Mouse (Mus musculus) liver, embryonic 11.5 days (tissue): ENCODE measurements around the gene Fam162b. TPM values are rescaled to one million over a fixed set of nuclear protein-coding genes. Genes with fewer than 3 reads are reported as not detected.

Source experiments
- ATAC-seq: fragments of 200-750 bp; cut with Nextera tagmentation; replicated peaks from 2 replicates; pipeline ENCODE4 v1.8.0; 2017; ENCODE audit warnings: moderate number of reproducible peaks, mild to moderate bottlenecking, moderate TSS enrichment, moderate library complexity; ENCODE audit not compliant: low FRiP score
- DNase-seq: peaks from one replicate; pipeline ENCODE4 v3.0.0-alpha.2; 2017; ENCODE audit warnings: low spot score
- H3K27ac ChIP-seq: fragments of 300-500 bp; sonication (generic); 2 replicates; pipeline ENCODE4 v1.5.1; 2014; ENCODE audit warnings: mild to moderate bottlenecking, low read depth, low read length, control low read depth
- H3K27me3 ChIP-seq: fragments of 300-500 bp; sonication (generic); replicated peaks from 2 replicates; pipeline ENCODE4 v1.6.1; 2014; ENCODE audit warnings: low read length, mixed read lengths; ENCODE audit not compliant: control insufficient read depth, insufficient read depth
- H3K36me3 ChIP-seq: fragments of 300-500 bp; sonication (generic); 2 replicates; pipeline ENCODE4 v1.6.1; 2014; ENCODE audit warnings: mild to moderate bottlenecking, low read length, moderate library complexity, mixed read lengths; ENCODE audit not compliant: control insufficient read depth, insufficient read depth
- H3K4me1 ChIP-seq: fragments of 300-500 bp; sonication (generic); replicated peaks from 2 replicates; pipeline ENCODE4 v1.6.1; 2014; ENCODE audit warnings: low read length, mixed read lengths; ENCODE audit not compliant: control insufficient read depth, insufficient read depth
- H3K4me2 ChIP-seq: fragments of 300-500 bp; sonication (generic); 2 replicates; pipeline ENCODE4 v1.6.1; 2014; ENCODE audit warnings: mild to moderate bottlenecking, control low read depth, moderate library complexity
- H3K4me3 ChIP-seq: fragments of 300-500 bp; sonication (generic); 2 replicates; pipeline ENCODE4 v1.5.1; 2014; ENCODE audit warnings: low read depth, low read length, control low read depth
- H3K9ac ChIP-seq: fragments of 300-500 bp; sonication (generic); 2 replicates; pipeline ENCODE4 v1.6.1; 2014; ENCODE audit warnings: low read depth, low read length, control low read depth
- H3K9me3 ChIP-seq: fragments of 300-500 bp; sonication (generic); 2 replicates; pipeline ENCODE4 v1.6.1; 2016; ENCODE audit warnings: low read length, inconsistent platforms, mixed read lengths; ENCODE audit not compliant: control insufficient read depth
- WGBS: fragments of 180-500 bp; shearing (Covaris S2); extraction: QIAGEN DNeasy Blood & Tissue Kit; methylation state at CpG from one replicate; pipeline ENCODE4 v1.1.7; 2014; 5-methylcytosine and 5-hydroxymethylcytosine counted together
- polyA plus RNA-seq: library from polyadenylated mRNA; unstranded; fragments of >200 nt; fragmentation: Nextera tagmentation; extraction: Ambion mirVana; gene quantifications from 2 replicates; pipeline ENCODE4 v1.2.1, GENCODE M21; 2014

Gene Fam162b
- polyA plus RNA-seq, 1 experiment from 2014 or later, result 1.2 TPM

GRCm38 (mm10) chr10:51609741-51610425 is 19.6 kb upstream of the Fam162b start:
- Histone ChIP-seq H3K4me1 (no peaks in the 10 kb centered on the region), H3K36me3 (no peaks in the 10 kb centered on the region), H3K9me3 (no peaks in the 10 kb centered on the region), H3K9ac (no peak overlapping the region), H3K27ac (no peak overlapping the region), H3K4me2 (no peak overlapping the region), H3K4me3 (no peak overlapping the region), H3K27me3 (no peaks in the 10 kb centered on the region)
- no peak for ATAC-seq
- DNase-seq, result no peak
- WGBS, result 65% methylated on average over 4 of the region's 4 CpGs

DNA sequence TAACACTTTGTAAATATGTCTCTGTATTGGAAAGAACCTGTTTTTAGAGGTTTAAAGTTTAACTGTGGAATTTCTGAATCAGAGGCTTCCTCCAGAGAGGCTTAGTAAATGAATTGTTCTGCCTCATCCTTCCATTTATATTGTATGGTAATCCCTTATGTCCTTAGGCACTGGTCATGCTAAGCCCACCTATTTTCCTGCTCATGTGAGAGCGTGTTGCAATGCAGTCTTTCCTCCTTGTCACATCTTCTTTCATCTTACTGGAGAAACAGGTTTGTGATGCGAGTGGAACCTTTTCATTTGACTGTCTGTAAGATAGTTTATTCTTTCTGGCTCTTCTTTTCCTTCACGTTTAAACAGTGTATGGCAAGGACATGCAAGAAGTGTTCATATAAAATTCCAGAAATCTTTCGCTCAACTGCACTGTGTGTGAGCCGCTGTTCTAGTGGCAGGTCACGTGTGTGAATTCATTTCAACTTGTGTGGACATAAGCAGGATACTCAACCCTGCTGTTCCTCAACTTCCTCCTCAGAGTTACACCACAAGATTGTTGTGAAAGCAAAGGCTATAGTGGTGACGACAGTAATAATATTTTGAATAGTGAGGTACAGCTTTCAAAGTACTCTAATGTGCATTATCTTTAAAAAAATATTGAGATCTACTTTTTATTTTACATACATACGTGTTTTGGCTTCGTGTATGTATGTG is 6.8 kb upstream of the Fam162b start:
- ATAC-seq (no peak), DNase-seq (no peak)
- no peak overlapping the region for H3K4me2 ChIP-seq
- H3K4me1 ChIP-seq, result no peaks in the 10 kb centered on the region
- no peaks in the 10 kb centered on the region for H3K27me3 ChIP-seq
- WGBS, result 77% methylated on average over 9 of the region's 9 CpGs
- no peak overlapping the region for H3K4me3 ChIP-seq
- H3K27ac ChIP-seq, result no peak overlapping the region
- H3K36me3 ChIP-seq, result no peaks in the 10 kb centered on the region
- H3K9ac ChIP-seq, result no peak overlapping the region
- no peaks in the 10 kb centered on the region for H3K9me3 ChIP-seq

DNA sequence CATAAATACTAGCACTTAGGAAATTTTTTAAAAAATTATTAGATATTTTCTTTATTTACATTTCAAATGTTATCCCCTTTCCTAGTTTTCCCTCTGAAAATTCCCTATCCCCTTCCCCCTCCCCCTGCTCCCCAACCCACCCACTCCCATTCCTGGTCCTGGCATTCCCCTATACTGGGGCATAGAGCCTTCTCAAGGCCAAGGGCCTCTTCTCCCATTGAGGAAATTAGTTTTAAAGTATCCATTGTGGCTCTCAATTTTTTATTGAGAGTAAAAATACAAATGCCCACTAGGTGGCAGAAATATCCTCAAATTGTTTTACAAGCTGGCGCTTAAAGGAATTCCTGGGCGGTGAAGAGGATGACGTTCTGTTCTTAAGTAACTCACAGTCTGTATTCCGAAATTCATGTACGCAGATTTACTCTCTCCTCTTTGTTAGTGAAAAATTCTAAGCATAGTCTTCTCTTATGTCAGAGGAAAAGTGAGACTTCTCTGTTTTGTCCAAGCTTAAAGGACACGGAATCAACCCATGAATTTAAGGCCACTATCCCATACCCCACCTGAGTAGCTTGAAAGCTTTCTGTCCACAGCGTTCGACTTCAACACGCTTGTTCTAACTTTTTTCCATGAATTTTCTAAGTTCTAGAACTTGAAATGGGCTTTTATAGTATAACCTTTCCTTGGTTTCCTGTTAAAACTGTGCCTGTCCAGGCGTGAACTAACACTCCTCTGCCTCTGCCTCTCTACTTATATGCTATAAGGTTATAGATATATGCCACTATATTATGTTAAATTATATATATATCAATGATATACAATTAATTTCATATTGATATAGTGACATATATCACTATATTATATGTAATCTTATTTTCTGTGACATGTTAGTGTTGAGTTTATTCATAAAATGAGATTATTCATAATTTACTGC is 4.9 kb upstream of the Fam162b start:
- Histone ChIP-seq H3K4me3 (no peak overlapping the region), H3K4me2 (no peak overlapping the region), H3K9ac (no peak overlapping the region), H3K27ac (no peak overlapping the region), H3K27me3 (peaks cover 2% of the 10 kb centered on the region), H3K4me1 (no peaks in the 10 kb centered on the region), H3K9me3 (no peaks in the 10 kb centered on the region), H3K36me3 (no peaks in the 10 kb centered on the region)
- ATAC-seq, result no peak
- DNase-seq, result no peak
- 48% methylated on average over 10 of the region's 10 CpGs for WGBS

GRCm38 (mm10) chr10:51591574-51591973 is 1.3 kb upstream of the Fam162b start:
- ATAC-seq (no peak), DNase-seq (no peak)
- Histone ChIP-seq H3K27me3 (peaks cover 6% of the 10 kb centered on the region), H3K4me3 (no peak overlapping the region), H3K27ac (no peak overlapping the region), H3K9me3 (no peaks in the 10 kb centered on the region), H3K4me2 (no peak overlapping the region), H3K9ac (no peak overlapping the region), H3K36me3 (no peaks in the 10 kb centered on the region), H3K4me1 (no peaks in the 10 kb centered on the region)
- 75% methylated on average over 2 of the region's 2 CpGs for WGBS

DNA sequence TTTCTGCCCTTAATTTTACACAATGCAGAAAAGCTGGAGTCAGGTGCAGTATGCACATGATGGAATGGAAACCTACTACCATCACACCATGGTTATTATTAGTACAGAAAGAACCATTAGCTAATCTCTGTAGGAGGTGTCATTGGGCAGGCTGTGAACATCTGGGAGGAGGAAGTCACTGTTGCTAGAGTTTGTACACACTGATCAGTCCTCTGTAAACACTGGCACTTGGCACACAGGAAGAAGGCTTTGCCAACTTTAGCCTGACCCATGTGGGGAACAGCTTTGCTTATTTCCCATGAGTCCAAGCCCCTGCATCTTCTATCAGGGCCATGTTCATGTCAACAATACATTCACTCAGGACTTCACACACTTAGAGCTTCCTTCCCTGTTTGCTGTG is 5.4 kb downstream of the Fam162b start:
- no peak overlapping the region for H3K4me3 ChIP-seq
- peaks cover under 1% of the 10 kb centered on the region; the same call in 1 of the 2 replicates for H3K27me3 ChIP-seq
- DNase-seq (no peak), ATAC-seq (no peak)
- no peak overlapping the region for H3K4me2 ChIP-seq
- H3K36me3 ChIP-seq, result no peaks in the 10 kb centered on the region
- H3K27ac ChIP-seq, result no peak overlapping the region
- no peak overlapping the region for H3K9ac ChIP-seq
- no peaks in the 10 kb centered on the region for H3K9me3 ChIP-seq
- H3K4me1 ChIP-seq, result no peaks in the 10 kb centered on the region

DNA sequence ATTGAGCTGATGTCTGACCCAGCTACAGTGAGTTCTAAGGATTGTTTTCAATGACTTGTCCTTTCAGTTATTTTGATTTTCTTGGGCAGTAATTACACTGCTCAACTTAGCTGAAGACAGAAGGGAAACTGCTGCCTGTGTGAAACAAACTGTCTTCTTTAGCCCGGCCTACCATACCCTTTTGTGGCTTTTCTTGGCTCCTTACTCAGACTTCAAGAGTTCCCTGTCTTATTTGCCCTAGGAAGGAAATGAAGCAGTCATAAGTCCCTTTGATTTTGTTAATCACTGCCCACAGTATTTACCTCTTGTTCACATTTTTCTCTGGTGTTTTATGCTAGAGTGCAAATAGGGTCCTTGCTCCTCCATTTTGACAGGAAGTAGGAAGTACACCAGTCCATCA is 5.9 kb downstream of the Fam162b start:
- no peak overlapping the region for H3K4me3 ChIP-seq
- WGBS, result 48% methylated on average over 1 of the region's 1 CpGs
- no peak overlapping the region for H3K4me2 ChIP-seq
- H3K4me1 ChIP-seq, result no peaks in the 10 kb centered on the region
- H3K27ac ChIP-seq, result no peak overlapping the region
- no peak for ATAC-seq
- no peak overlapping the region for H3K9ac ChIP-seq
- H3K9me3 ChIP-seq, result no peaks in the 10 kb centered on the region
- DNase-seq, result no peak
- no peaks in the 10 kb centered on the region for H3K27me3 ChIP-seq
- no peaks in the 10 kb centered on the region for H3K36me3 ChIP-seq

- Histone ChIP-seq H3K9me3 (no peaks in the 10 kb centered on the region), H3K4me2 (no peak overlapping the region), H3K4me1 (no peaks in the 10 kb centered on the region), H3K27ac (no peak overlapping the region), H3K9ac (no peak overlapping the region), H3K27me3 (no peaks in the 10 kb centered on the region), H3K36me3 (no peaks in the 10 kb centered on the region), H3K4me3 (no peak overlapping the region)
- ATAC-seq (no peak), DNase-seq (no peak)
- 60% methylated on average over 9 of the region's 9 CpGs for WGBS
Measured at GRCm38 (mm10) chr10:51571225-51571996, 18.9 kb downstream of the Fam162b start.

DNA sequence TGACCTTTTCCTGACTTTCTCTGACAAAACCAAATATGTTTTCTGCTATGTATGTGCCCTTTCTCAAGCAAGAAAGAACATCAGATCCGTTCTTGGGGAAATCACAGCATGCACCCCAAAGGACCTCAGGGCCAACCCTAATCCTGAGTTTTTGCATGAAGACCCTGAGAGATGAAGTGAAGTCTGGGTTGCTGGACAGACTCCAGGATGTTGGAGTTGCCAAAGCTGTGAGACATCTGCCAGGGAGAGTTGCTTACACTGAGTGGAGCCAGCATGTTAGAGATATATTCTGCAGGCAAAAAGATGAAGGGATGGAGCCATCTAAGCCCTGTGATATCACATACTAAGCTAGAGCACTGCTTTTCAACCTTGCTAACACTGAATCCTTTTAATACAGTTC is 34.3 kb downstream of the Fam162b start:
- Histone ChIP-seq H3K4me3 (no peak overlapping the region), H3K9me3 (no peaks in the 10 kb centered on the region), H3K27ac (no peak overlapping the region), H3K4me1 (no peaks in the 10 kb centered on the region), H3K9ac (no peak overlapping the region), H3K4me2 (no peak overlapping the region), H3K36me3 (no peaks in the 10 kb centered on the region), H3K27me3 (no peaks in the 10 kb centered on the region)
- no peak for DNase-seq
- WGBS, result 62% methylated on average over 1 of the region's 1 CpGs
- no peak for ATAC-seq
